Mouse (Mus musculus) MEL (cell line): Measurements from ENCODE around the gene Cetn4. TPM values are rescaled to one million over a fixed set of nuclear protein-coding genes. Genes with fewer than 3 reads are reported as not detected.

Experiments
- DNase-seq: peaks from one replicate; pipeline ENCODE4 v3.0.0; 2011; ENCODE audit warnings: low read depth, low spot score
- H3K27ac ChIP-seq: 2 replicates; pipeline ENCODE4 v1.5.1; 2012; ENCODE audit warnings: low read depth, mild to moderate bottlenecking, control low read depth, low read length, moderate library complexity; ENCODE audit not compliant: control insufficient read depth
- H3K27me3 ChIP-seq, 2 experiments: fragments of 150-350 bp in 1 of 2; sonication (generic) in 1 of 2; 2 replicates each; pipeline ENCODE4 v1.6.1; 2012; ENCODE audit warnings: low read length in 2 of 2, mild to moderate bottlenecking in 2 of 2, improper control_type of control experiment in 1 of 2, moderate library complexity in 1 of 2; ENCODE audit not compliant: insufficient read depth in 2 of 2, control insufficient read depth in 1 of 2
- H3K36me3 ChIP-seq, 2 experiments: 2 replicates each; pipeline ENCODE4 v1.6.1; 2012 to 2014; ENCODE audit warnings: low read length in 2 of 2, improper control_type of control experiment in 1 of 2, inconsistent platforms in 1 of 2, mild to moderate bottlenecking in 1 of 2; ENCODE audit not compliant: insufficient read depth in 2 of 2, control insufficient read depth in 1 of 2
- H3K4me1 ChIP-seq, 2 experiments: fragments of 150-350 bp in 1 of 2; sonication (generic) in 1 of 2; 2 replicates each; pipeline ENCODE4 v1.6.1; 2012; ENCODE audit warnings: low read length in 2 of 2, improper control_type of control experiment in 1 of 2, mild to moderate bottlenecking in 1 of 2; ENCODE audit not compliant: insufficient read depth in 2 of 2, control insufficient read depth in 1 of 2
- H3K4me3 ChIP-seq, 2 experiments: fragments of 150-350 bp in 1 of 2; sonication (generic) in 1 of 2; 2 replicates each; pipeline ENCODE4 v1.5.1; 2012; ENCODE audit warnings: low read depth in 2 of 2, low read length in 2 of 2, mild to moderate bottlenecking in 2 of 2, moderate library complexity in 2 of 2, control low read depth in 1 of 2, improper control_type of control experiment in 1 of 2; ENCODE audit not compliant: control insufficient read depth in 1 of 2, insufficient read depth in 1 of 2
- H3K79me2 ChIP-seq: 2 replicates; pipeline ENCODE4 v1.6.1; 2012; ENCODE audit warnings: mild to moderate bottlenecking, low read length, moderate library complexity; ENCODE audit not compliant: control insufficient read depth, poor library complexity, insufficient read depth
- H3K9ac ChIP-seq: 2 replicates; pipeline ENCODE4 v1.6.1; 2012; ENCODE audit warnings: low read depth, mild to moderate bottlenecking, control low read depth, low read length, moderate library complexity; ENCODE audit not compliant: control insufficient read depth, poor library complexity, severe bottlenecking
- H3K9me3 ChIP-seq: fragments of 150-350 bp; sonication (generic); replicated peaks from 2 replicates; pipeline ENCODE4 v1.6.1; 2012; ENCODE audit warnings: mild to moderate bottlenecking, low read length, improper control_type of control experiment, moderate library complexity; ENCODE audit not compliant: insufficient read depth
- CHD2 ChIP-seq: IDR thresholded peaks from 2 replicates; pipeline ENCODE4 v1.6.1; 2011; ENCODE audit warnings: low read length, improper control_type of control experiment
- CTCF ChIP-seq, 3 experiments: IDR thresholded peaks in 2 of 3; conservative IDR thresholded peaks in 1 of 3; 2 replicates each; pipeline ENCODE4 v1.5.1; 2011 to 2012; ENCODE audit warnings: low read length in 3 of 3, low read depth in 2 of 3, mild to moderate bottlenecking in 2 of 3, improper control_type of control experiment in 1 of 3, inconsistent platforms in 1 of 3, mixed read lengths in 1 of 3, moderate library complexity in 1 of 3; ENCODE audit not compliant: control insufficient read depth in 1 of 3, insufficient read depth in 1 of 3, poor library complexity in 1 of 3, severe bottlenecking in 1 of 3
- EP300 ChIP-seq, 2 experiments: IDR thresholded peaks; 2 replicates each; pipeline ENCODE4 v1.6.1; 2011; ENCODE audit warnings: improper control_type of control experiment in 2 of 2, low read length in 2 of 2, low read depth in 1 of 2, mild to moderate bottlenecking in 1 of 2
- GATA1 ChIP-seq: IDR thresholded peaks from 2 replicates; pipeline ENCODE4 v1.6.1; 2011; ENCODE audit warnings: low read depth, low read length, improper control_type of control experiment
- HCFC1 ChIP-seq: IDR thresholded peaks from 2 replicates; pipeline ENCODE4 v1.6.1; 2012; ENCODE audit warnings: low read depth, mild to moderate bottlenecking, inconsistent platforms, low read length, improper control_type of control experiment, moderate library complexity
- MAFK ChIP-seq: IDR thresholded peaks from 2 replicates; pipeline ENCODE4 v1.6.1; 2011; ENCODE audit warnings: low read depth, mild to moderate bottlenecking, low read length, improper control_type of control experiment, borderline replicate concordance
- MAX ChIP-seq: IDR thresholded peaks from 2 replicates; pipeline ENCODE4 v1.6.1; 2011; ENCODE audit warnings: low read length, improper control_type of control experiment
- MXI1 ChIP-seq: IDR thresholded peaks from 2 replicates; pipeline ENCODE4 v1.6.1; 2011; ENCODE audit warnings: mild to moderate bottlenecking, low read depth, low read length, improper control_type of control experiment
- MYB ChIP-seq: IDR thresholded peaks from 2 replicates; pipeline ENCODE4 v1.6.1; 2011; ENCODE audit warnings: mild to moderate bottlenecking, low read depth, low read length, improper control_type of control experiment
- POLR2AphosphoS2 ChIP-seq: IDR thresholded peaks from 2 replicates; pipeline ENCODE4 v1.6.1; 2011; ENCODE audit warnings: low read length, improper control_type of control experiment
- POLR2AphosphoS5 ChIP-seq: IDR thresholded peaks from 2 replicates; pipeline ENCODE4 v1.6.1; 2012; ENCODE audit warnings: low read depth, borderline replicate concordance, mild to moderate bottlenecking, inconsistent platforms, low read length, moderate library complexity, mixed read lengths
- RAD21 ChIP-seq: IDR thresholded peaks from 2 replicates; pipeline ENCODE4 v1.6.1; 2011; ENCODE audit warnings: mild to moderate bottlenecking, low read depth, low read length, improper control_type of control experiment
- RCOR1 ChIP-seq: IDR thresholded peaks from 2 replicates; pipeline ENCODE4 v1.6.1; 2012; ENCODE audit warnings: low read depth, mild to moderate bottlenecking, inconsistent platforms, low read length, improper control_type of control experiment
- TAL1 ChIP-seq: IDR thresholded peaks from 2 replicates; pipeline ENCODE4 v1.6.1; 2012; ENCODE audit warnings: mild to moderate bottlenecking, inconsistent platforms, low read length, moderate library complexity, mixed read lengths
- UBTF ChIP-seq: IDR thresholded peaks from 2 replicates; pipeline ENCODE4 v1.6.1; 2012; ENCODE audit warnings: low read depth, mild to moderate bottlenecking, inconsistent platforms, low read length, improper control_type of control experiment, moderate library complexity, borderline replicate concordance; ENCODE audit not compliant: insufficient read depth
- USF1 ChIP-seq: IDR thresholded peaks from 2 replicates; pipeline ENCODE4 v1.6.1; 2014; ENCODE audit warnings: low read depth, mild to moderate bottlenecking, inconsistent platforms, low read length, improper control_type of control experiment, moderate library complexity
- USF2 ChIP-seq, 2 experiments: IDR thresholded peaks; 2 replicates each; pipeline ENCODE4 v1.6.1; 2011 to 2012; ENCODE audit warnings: improper control_type of control experiment in 2 of 2, low read length in 2 of 2, borderline replicate concordance in 1 of 2, inconsistent platforms in 1 of 2, low read depth in 1 of 2, mild to moderate bottlenecking in 1 of 2; ENCODE audit not compliant: insufficient read depth in 1 of 2
- ZC3H11A ChIP-seq: IDR thresholded peaks from 2 replicates; pipeline ENCODE4 v1.6.1; 2012; ENCODE audit warnings: low read depth, mild to moderate bottlenecking, inconsistent platforms, low read length, improper control_type of control experiment
- ZNF384 ChIP-seq: IDR thresholded peaks from 2 replicates; pipeline ENCODE4 v1.6.1; 2012; ENCODE audit warnings: low read depth, mild to moderate bottlenecking, inconsistent platforms, low read length, improper control_type of control experiment
- polyA plus RNA-seq, 2 experiments: library from polyadenylated mRNA; stranded (reverse) in 1 of 2; unstranded in 1 of 2; fragments of >175 nt in 1 of 2; fragments of >200 nt in 1 of 2; gene quantifications; 2 replicates each; pipeline versions ENCODE4 v1.2.1 to v1.2.4; 2012; ENCODE audit warnings: low replicate concordance in 2 of 2, low read depth in 1 of 2; ENCODE audit not compliant: insufficient read length in 2 of 2, insufficient read depth in 1 of 2, missing spikeins in 1 of 2
- total RNA-seq: library from RNA; depleted of rRNA; stranded (reverse); fragments of 300-350 nt; gene quantifications from 2 replicates; pipeline ENCODE4 v1.2.3, GENCODE M21; 2012

Cetn4 gene
- total and polyA plus RNA-seq, 3 experiments: 0.85 to 3.8 TPM; not detected in 1

DNA sequence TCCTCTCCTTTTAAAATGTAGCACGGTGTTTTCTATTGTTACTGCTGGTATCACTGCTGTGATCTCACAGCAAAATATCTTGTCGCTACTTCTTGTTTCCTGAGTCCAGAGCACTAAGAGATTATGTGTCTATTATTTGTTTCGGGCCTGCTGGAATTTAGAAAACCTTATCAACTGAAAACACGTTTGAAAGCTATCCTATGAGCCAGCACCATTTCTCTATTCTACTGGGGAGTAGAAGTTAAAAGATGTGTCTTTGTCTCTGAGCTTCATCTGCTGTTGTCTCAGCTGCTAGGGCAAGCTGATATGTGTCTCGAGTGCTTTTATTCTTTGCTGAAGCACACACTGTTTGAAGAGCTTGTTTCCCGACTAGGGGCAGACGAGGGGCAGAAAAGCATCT is 37.9 kb upstream of the Cetn4 start (continued):
- no peak for TF ChIP-seq RAD21
- TF ChIP-seq, all 39 proteins: peak for 12

DNA sequence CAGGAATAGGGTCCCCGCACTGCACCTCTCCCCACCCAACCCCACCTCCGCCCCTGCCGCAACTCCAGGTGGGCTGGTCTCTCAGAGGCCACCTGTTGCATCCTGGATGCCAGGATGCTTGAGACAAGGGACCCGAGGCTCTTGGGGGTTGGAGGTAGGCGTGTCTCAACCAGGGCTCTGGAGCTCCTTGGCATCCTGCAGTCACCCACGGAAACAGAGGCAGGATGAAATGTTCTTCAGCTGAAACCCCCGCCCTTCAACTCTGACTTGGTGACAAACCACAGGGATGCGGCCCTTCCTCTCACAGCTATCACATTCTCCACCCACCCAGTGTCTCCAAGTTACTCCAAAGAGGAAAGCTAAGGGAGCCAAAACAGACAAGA is 36.6 kb upstream of the Cetn4 start:
- TF ChIP-seq MYB (no peak), ZNF384 (no peak), USF2 (IDR thresholded peaks at IDR 0.05; ENCODE audit: borderline replicate concordance in 1 of 2, insufficient read depth in 1 of 2, low read depth in 1 of 2, low read length in 2 of 2) (no peak), ZC3H11A (no peak), POLR2AphosphoS5 (no peak), MAFK (no peak), RCOR1 (no peak), MXI1 (no peak), CHD2 (no peak), EP300 (IDR thresholded peaks at IDR 0.05; ENCODE audit: low read depth in 1 of 2, low read length in 2 of 2) (no peak), MAX (no peak), CTCF (IDR thresholded peaks at IDR 0.05 in 2 of 3, conservative IDR thresholded peaks at IDR 0.05 in 1 of 3; ENCODE audit: control insufficient read depth in 1 of 3, insufficient read depth in 1 of 3, low read depth in 2 of 3, low read length in 3 of 3, poor library complexity in 1 of 3, severe bottlenecking in 1 of 3) (no peak), POLR2AphosphoS2 (no peak), GATA1 (no peak), USF1 (no peak), HCFC1 (no peak), TAL1 (no peak), UBTF (no peak)
- Histone ChIP-seq H3K27me3 (peaks cover 3 to 5% of the 10 kb centered on the region in 2 experiments; a peak in 3 of 4 replicates), H3K9ac (no peak overlapping the region), H3K4me3 (no peak overlapping the region), H3K9me3 (no peaks in the 10 kb centered on the region), H3K79me2 (no peaks in the 10 kb centered on the region), H3K4me1 (peaks cover 3 to 15% of the 10 kb centered on the region in 2 experiments), H3K36me3 (peaks cover 0 to 2% of the 10 kb centered on the region in 2 experiments; a peak in 1 of 4 replicates), H3K27ac (no peak overlapping the region)
- DNase-seq: no peak
